Mouse (Mus musculus): ENCODE measurements around the gene Cfl1. TPM values are rescaled to one million over a fixed set of nuclear protein-coding genes. Genes with fewer than 3 reads are reported as not detected.

Cfl1 gene
- polyA plus RNA-seq, 1 experiment from 2014 or later, result 3,308 TPM

DNA sequence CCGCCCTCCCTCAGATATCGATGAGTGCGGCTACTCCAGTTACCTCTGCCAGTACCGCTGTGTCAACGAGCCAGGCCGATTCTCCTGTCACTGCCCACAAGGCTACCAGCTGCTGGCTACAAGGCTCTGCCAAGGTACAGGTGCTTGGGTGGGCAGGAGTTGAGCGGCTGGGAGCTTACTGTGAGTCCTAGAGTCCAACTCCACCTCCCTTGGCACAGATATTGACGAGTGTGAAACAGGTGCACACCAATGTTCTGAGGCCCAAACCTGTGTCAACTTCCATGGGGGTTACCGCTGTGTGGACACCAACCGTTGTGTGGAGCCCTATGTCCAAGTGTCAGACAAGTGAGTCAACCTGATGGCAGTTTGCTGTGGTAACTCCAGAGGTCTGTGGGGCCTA, 10.2 kb upstream of the Cfl1 start:
- 93% methylated on average over 10 of the region's 10 CpGs for whole genome bisulfite sequencing
- Histone ChIP-seq H3K9me3 (replicated peaks; ENCODE audit: control insufficient read depth, low read length) (no peaks in the 10 kb centered on the region), H3K4me3 (ENCODE audit: low read depth, low read length) (no peak overlapping the region), H3K27ac (replicated peaks; ENCODE audit: low read depth, low read length) (no peak overlapping the region), H3K27me3 (ENCODE audit: control insufficient read depth, insufficient read depth, low read length) (no peaks in the 10 kb centered on the region), H3K4me2 (ENCODE audit: low read depth, low read length) (no peak overlapping the region), H3K4me1 (ENCODE audit: control insufficient read depth, insufficient read depth, low read length) (no peaks in the 10 kb centered on the region), H3K9ac (replicated peaks; ENCODE audit: low read length) (no peak overlapping the region), H3K36me3 (replicated peaks; ENCODE audit: control insufficient read depth, insufficient read depth, low read depth, low read length) (peaks cover 6% of the 10 kb centered on the region)
- no peak for ATAC-seq (replicated peaks; ENCODE audit: insufficient number of reproducible peaks, low FRiP score, low TSS enrichment, low read depth)
- no peak for DNase-seq (ENCODE audit: low spot score)

GRCm38 (mm10) chr19:5481398-5481797, 8.9 kb upstream of the Cfl1 start:
- H3K4me2 ChIP-seq (ENCODE audit: low read depth, low read length), result no peak overlapping the region
- no peaks in the 10 kb centered on the region for H3K4me1 ChIP-seq (ENCODE audit: control insufficient read depth, insufficient read depth, low read length)
- H3K9ac ChIP-seq (replicated peaks; ENCODE audit: low read length), result no peak overlapping the region
- no peak overlapping the region for H3K27ac ChIP-seq (replicated peaks; ENCODE audit: low read depth, low read length)
- WGBS, result 89% methylated on average over 10 of the region's 10 CpGs
- H3K9me3 ChIP-seq (replicated peaks; ENCODE audit: control insufficient read depth, low read length), result no peaks in the 10 kb centered on the region
- no peak for ATAC-seq (replicated peaks; ENCODE audit: insufficient number of reproducible peaks, low FRiP score, low TSS enrichment, low read depth)
- peaks cover 6% of the 10 kb centered on the region for H3K36me3 ChIP-seq (replicated peaks; ENCODE audit: control insufficient read depth, insufficient read depth, low read depth, low read length)
- no peak for DNase-seq (ENCODE audit: low spot score)
- H3K27me3 ChIP-seq (ENCODE audit: control insufficient read depth, insufficient read depth, low read length), result no peaks in the 10 kb centered on the region
- H3K4me3 ChIP-seq (ENCODE audit: low read depth, low read length), result no peak overlapping the region

- H3K4me3 ChIP-seq (ENCODE audit: low read depth, low read length), result no peak overlapping the region
- ATAC-seq (replicated peaks; ENCODE audit: insufficient number of reproducible peaks, low FRiP score, low TSS enrichment, low read depth) (no peak), DNase-seq (ENCODE audit: low spot score) (no peak)
- H3K9ac ChIP-seq (replicated peaks; ENCODE audit: low read length), result no peak overlapping the region
- H3K4me2 ChIP-seq (ENCODE audit: low read depth, low read length), result no peak overlapping the region
- no peaks in the 10 kb centered on the region for H3K27me3 ChIP-seq (ENCODE audit: control insufficient read depth, insufficient read depth, low read length)
- H3K36me3 ChIP-seq (replicated peaks; ENCODE audit: control insufficient read depth, insufficient read depth, low read depth, low read length), result peaks cover 6% of the 10 kb centered on the region
- no peaks in the 10 kb centered on the region for H3K4me1 ChIP-seq (ENCODE audit: control insufficient read depth, insufficient read depth, low read length)
- WGBS, result 95% methylated on average over 19 of the region's 19 CpGs
- no peaks in the 10 kb centered on the region for H3K9me3 ChIP-seq (replicated peaks; ENCODE audit: control insufficient read depth, low read length)
- H3K27ac ChIP-seq (replicated peaks; ENCODE audit: low read depth, low read length), result no peak overlapping the region
Measured at GRCm38 (mm10) chr19:5483386-5484359, 6.6 kb upstream of the Cfl1 start.

- H3K9ac ChIP-seq (replicated peaks; ENCODE audit: low read length), result no peak overlapping the region
- WGBS, result 87% methylated on average over 5 of the region's 5 CpGs
- no peak overlapping the region for H3K4me2 ChIP-seq (ENCODE audit: low read depth, low read length)
- H3K27me3 ChIP-seq (ENCODE audit: control insufficient read depth, insufficient read depth, low read length), result no peaks in the 10 kb centered on the region
- ATAC-seq (replicated peaks; ENCODE audit: insufficient number of reproducible peaks, low FRiP score, low TSS enrichment, low read depth) (no peak), DNase-seq (ENCODE audit: low spot score) (no peak)
- H3K27ac ChIP-seq (replicated peaks; ENCODE audit: low read depth, low read length), result no peak overlapping the region
- no peaks in the 10 kb centered on the region for H3K9me3 ChIP-seq (replicated peaks; ENCODE audit: control insufficient read depth, low read length)
- no peak overlapping the region for H3K4me3 ChIP-seq (ENCODE audit: low read depth, low read length)
- peaks cover 6% of the 10 kb centered on the region for H3K36me3 ChIP-seq (replicated peaks; ENCODE audit: control insufficient read depth, insufficient read depth, low read depth, low read length)
- no peaks in the 10 kb centered on the region for H3K4me1 ChIP-seq (ENCODE audit: control insufficient read depth, insufficient read depth, low read length)
Measured at GRCm38 (mm10) chr19:5484496-5484895, 5.8 kb upstream of the Cfl1 start.

- ATAC-seq (replicated peaks; ENCODE audit: insufficient number of reproducible peaks, low FRiP score, low TSS enrichment, low read depth), result no peak
- Histone ChIP-seq H3K4me3 (ENCODE audit: low read depth, low read length) (no peak overlapping the region), H3K27me3 (ENCODE audit: control insufficient read depth, insufficient read depth, low read length) (no peaks in the 10 kb centered on the region), H3K9me3 (replicated peaks; ENCODE audit: control insufficient read depth, low read length) (no peaks in the 10 kb centered on the region), H3K4me2 (ENCODE audit: low read depth, low read length) (no peak overlapping the region), H3K4me1 (ENCODE audit: control insufficient read depth, insufficient read depth, low read length) (no peaks in the 10 kb centered on the region), H3K27ac (replicated peaks; ENCODE audit: low read depth, low read length) (no peak overlapping the region), H3K9ac (replicated peaks; ENCODE audit: low read length) (no peak overlapping the region), H3K36me3 (replicated peaks; ENCODE audit: control insufficient read depth, insufficient read depth, low read depth, low read length) (peaks cover 6% of the 10 kb centered on the region)
- no peak for DNase-seq (ENCODE audit: low spot score)
- 92% methylated on average over 8 of the region's 8 CpGs for WGBS
Measured at GRCm38 (mm10) chr19:5485371-5485770, 4.9 kb upstream of the Cfl1 start.

DNA sequence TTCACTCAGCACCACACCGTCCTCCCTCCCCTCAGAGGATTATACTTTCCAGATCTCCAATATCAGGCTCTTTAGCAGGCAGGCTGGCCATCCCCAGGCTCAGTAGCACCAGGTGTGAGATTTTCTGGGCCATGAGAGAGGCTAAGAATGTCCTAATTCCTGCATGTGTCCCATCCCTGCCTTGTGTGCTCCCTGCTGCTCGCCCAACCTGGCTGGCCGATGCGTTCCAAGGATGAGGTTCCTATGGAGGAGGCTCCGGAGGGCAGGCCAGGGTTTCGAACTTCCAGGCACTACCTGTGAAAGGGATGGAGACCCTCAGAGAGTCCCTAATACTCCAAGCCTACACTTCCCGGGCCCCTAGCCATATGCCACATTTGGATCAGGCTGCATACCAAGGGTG, 4.4 kb upstream of the Cfl1 start:
- Histone ChIP-seq H3K36me3 (replicated peaks; ENCODE audit: control insufficient read depth, insufficient read depth, low read depth, low read length) (peaks cover 6% of the 10 kb centered on the region), H3K4me1 (ENCODE audit: control insufficient read depth, insufficient read depth, low read length) (no peaks in the 10 kb centered on the region), H3K4me2 (ENCODE audit: low read depth, low read length) (no peak overlapping the region), H3K9ac (replicated peaks; ENCODE audit: low read length) (no peak overlapping the region), H3K27me3 (ENCODE audit: control insufficient read depth, insufficient read depth, low read length) (no peaks in the 10 kb centered on the region), H3K4me3 (ENCODE audit: low read depth, low read length) (no peak overlapping the region), H3K9me3 (replicated peaks; ENCODE audit: control insufficient read depth, low read length) (no peaks in the 10 kb centered on the region), H3K27ac (replicated peaks; ENCODE audit: low read depth, low read length) (no peak overlapping the region)
- ATAC-seq (replicated peaks; ENCODE audit: insufficient number of reproducible peaks, low FRiP score, low TSS enrichment, low read depth) (no peak), DNase-seq (ENCODE audit: low spot score) (no peak)
- WGBS, result 94% methylated on average over 7 of the region's 7 CpGs

DNA sequence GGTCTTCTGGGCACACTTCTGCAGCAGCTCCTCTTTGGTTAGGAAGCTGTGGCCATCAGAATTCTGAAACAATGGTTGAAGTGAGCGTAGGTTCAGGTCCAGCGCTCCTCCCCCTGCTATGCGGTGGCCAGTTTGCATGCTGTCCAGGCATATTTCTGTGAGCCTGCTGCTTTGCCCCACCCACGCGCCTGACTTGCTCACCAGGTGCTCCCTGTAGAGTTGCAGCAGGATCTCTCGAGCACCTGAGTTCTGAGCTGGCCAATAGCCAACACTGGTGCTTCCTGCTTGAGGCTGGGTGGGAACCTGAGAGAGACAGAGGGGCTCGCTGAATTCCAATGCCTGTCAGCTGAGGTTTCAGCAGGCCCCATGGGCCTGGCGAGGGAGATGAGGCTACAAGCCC, 4.0 kb upstream of the Cfl1 start:
- ATAC-seq (replicated peaks; ENCODE audit: insufficient number of reproducible peaks, low FRiP score, low TSS enrichment, low read depth) (no peak), DNase-seq (ENCODE audit: low spot score) (no peak)
- Histone ChIP-seq H3K27me3 (ENCODE audit: control insufficient read depth, insufficient read depth, low read length) (no peaks in the 10 kb centered on the region), H3K4me3 (ENCODE audit: low read depth, low read length) (no peak overlapping the region), H3K4me2 (ENCODE audit: low read depth, low read length) (no peak overlapping the region), H3K36me3 (replicated peaks; ENCODE audit: control insufficient read depth, insufficient read depth, low read depth, low read length) (peaks cover 6% of the 10 kb centered on the region), H3K9me3 (replicated peaks; ENCODE audit: control insufficient read depth, low read length) (no peaks in the 10 kb centered on the region), H3K27ac (replicated peaks; ENCODE audit: low read depth, low read length) (no peak overlapping the region), H3K4me1 (ENCODE audit: control insufficient read depth, insufficient read depth, low read length) (no peaks in the 10 kb centered on the region), H3K9ac (replicated peaks; ENCODE audit: low read length) (no peak overlapping the region)
- 90% methylated on average over 8 of the region's 8 CpGs for WGBS

GRCm38 (mm10) chr19:5486771-5487170, 3.5 kb upstream of the Cfl1 start:
- H3K9ac ChIP-seq (replicated peaks; ENCODE audit: low read length), result no peak overlapping the region
- H3K36me3 ChIP-seq (replicated peaks; ENCODE audit: control insufficient read depth, insufficient read depth, low read depth, low read length), result peaks cover 6% of the 10 kb centered on the region
- H3K4me3 ChIP-seq (ENCODE audit: low read depth, low read length), result no peak overlapping the region
- no peak overlapping the region for H3K27ac ChIP-seq (replicated peaks; ENCODE audit: low read depth, low read length)
- WGBS, result 87% methylated on average over 4 of the region's 4 CpGs
- DNase-seq (ENCODE audit: low spot score) (no peak), ATAC-seq (replicated peaks; ENCODE audit: insufficient number of reproducible peaks, low FRiP score, low TSS enrichment, low read depth) (no peak)
- no peaks in the 10 kb centered on the region for H3K27me3 ChIP-seq (ENCODE audit: control insufficient read depth, insufficient read depth, low read length)
- no peaks in the 10 kb centered on the region for H3K9me3 ChIP-seq (replicated peaks; ENCODE audit: control insufficient read depth, low read length)
- no peaks in the 10 kb centered on the region for H3K4me1 ChIP-seq (ENCODE audit: control insufficient read depth, insufficient read depth, low read length)
- H3K4me2 ChIP-seq (ENCODE audit: low read depth, low read length), result no peak overlapping the region

Measured in embryonic facial prominence, embryonic 11.5 days (tissue).